Comparison of ENCODE assay signal across 24 mouse cellular contexts in genomic region chr8:98628151-98628550, GRCm38 (mm10).
DNase-seq lines count a peak whose midpoint lies in the region; ATAC-seq and TF ChIP-seq lines count a peak whose summit lies in the region.
"Had no signal": no experiment of that assay in that cellular context is flagged by ENCODE, and none has a peak within 500 bp of the region (broad histone marks: within the 10 kb centered on the region; RNA-seq: fewer than 3 reads in every experiment).

No protein-coding gene starts in this region.

- ATAC-seq in activated CD4-positive, CD25-positive, alpha-beta regulatory T cell, adult 4 months, result no peak
- ATAC-seq: forebrain, embryonic 14.5 days; Patski had no signal

- DNase-seq in layer of hippocampus, adult 11-12 months (ENCODE audit: low spot score), result peak; percentile 42
- DNase-seq in layer of hippocampus, postnatal 10 days (ENCODE audit: low spot score in 2 of 2), result no peak
- DNase-seq in brain, adult 2 months (ENCODE audit: low read depth, low spot score), result peak; percentile 7
- DNase-seq in layer of hippocampus, adult 2 months (ENCODE audit: low spot score in 2 of 2), result peak; percentile 9 to 49
- peak; percentile 20 for DNase-seq in layer of hippocampus, adult 9-11 months
- DNase-seq in ovary, postnatal 14 days (ENCODE audit: low spot score), result no peak
- DNase-seq in testis, postnatal 10 days (ENCODE audit: low spot score), result no peak
- DNase-seq: adrenal gland, postnatal 10 days; adrenal gland, postnatal 36 days; B cell, adult 2 months; cerebellum, adult 11 months; cerebellum, adult 2 months; cerebellum, adult 9-11 months; cerebellum, postnatal 25 days; gastrocnemius, adult 2 months; gastrocnemius, postnatal 14 days; heart, adult 11 months had no signal

- no peak overlapping the region for H3K27ac ChIP-seq in layer of hippocampus, adult 2 months
- H3K27ac ChIP-seq: embryonic facial prominence, embryonic 12.5 days; embryonic facial prominence, embryonic 15.5 days; gastrocnemius, adult 2 months; hindbrain, embryonic 12.5 days; hindbrain, embryonic 15.5 days had no signal

- TF ChIP-seq CTCF in layer of hippocampus, adult 2 months (conservative IDR thresholded peaks at IDR 0.05), result no peak

- no peak overlapping the region for H3K4me3 ChIP-seq in layer of hippocampus, adult 2 months
- H3K4me3 ChIP-seq: embryonic facial prominence, embryonic 12.5 days; embryonic facial prominence, embryonic 15.5 days; gastrocnemius, adult 2 months; hindbrain, embryonic 12.5 days; hindbrain, embryonic 15.5 days had no signal

Comparison
In these comparisons a context has a peak if more than half of its experiments do, and no peak if none do; other contexts are left out.
1. DNase-seq: peak in layer of hippocampus, adult 11-12 months (single experiment), brain, adult 2 months (single experiment), layer of hippocampus, adult 2 months (2 of 2) and layer of hippocampus, adult 9-11 months (single experiment); none in layer of hippocampus, postnatal 10 days (0 of 2), ovary, postnatal 14 days (single experiment) and testis, postnatal 10 days (single experiment).